Mouse (Mus musculus) C2C12 (cell line): ENCODE results near the gene Stard5.

Experiments
- CEBPB ChIP-seq: IDR thresholded peaks from one replicate; pipeline ENCODE4 v1.6.1; 2011; ENCODE audit warnings: low read depth, mild to moderate bottlenecking, control low read depth, moderate library complexity
- CTCF ChIP-seq: IDR thresholded peaks from one replicate; pipeline ENCODE4 v1.5.1; 2011; ENCODE audit not compliant: control insufficient read depth, insufficient read depth, insufficient read length
- MYOG ChIP-seq: IDR thresholded peaks from one replicate; pipeline ENCODE4 v1.6.1; 2011; ENCODE audit not compliant: control insufficient read depth, insufficient read length; ENCODE audit errors: extremely low read depth
- USF1 ChIP-seq: IDR thresholded peaks from one replicate; pipeline ENCODE4 v1.6.1; 2011; ENCODE audit warnings: low read depth, mild to moderate bottlenecking, control low read depth, moderate library complexity

DNA sequence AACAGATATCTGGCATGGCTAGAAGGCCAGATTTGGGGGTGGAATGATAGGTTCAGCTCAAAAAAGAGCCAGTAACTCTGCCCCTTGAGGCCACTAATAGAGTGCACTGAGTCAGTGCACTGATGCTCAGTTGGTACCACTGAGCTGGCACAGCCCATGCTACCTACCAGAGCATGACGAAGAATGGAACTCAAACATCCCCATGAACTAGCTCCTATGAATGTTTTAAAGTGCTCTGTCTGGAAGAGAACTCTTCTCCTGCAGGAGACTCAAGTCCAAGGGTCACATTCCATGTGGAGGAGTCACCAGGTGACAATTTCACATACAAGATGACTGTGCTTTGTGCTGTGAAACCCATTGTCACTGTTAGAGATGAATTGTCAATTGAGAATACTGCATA, 13.1 kb upstream of the Stard5 start:
- TF ChIP-seq CTCF: no peak
- no peak for TF ChIP-seq USF1
- TF ChIP-seq MYOG: no peak
- TF ChIP-seq CEBPB: no peak
